Mouse (Mus musculus): ENCODE measurements at regions not wholly inside any gene's neighbourhood (a gene's known extent, or its start where the extent isn't known, plus 50 kb on each side); places are given as distances from the start of the nearest gene placed in this dataset.

- peak in 1 of 2 experiments; percentile 9 for DNase-seq
Observed at GRCm38 (mm10) chr1:120667776-120668175, 65.6 kb downstream of the En1 start.

GRCm38 (mm10) chr1:120683532-120684245 lies 81.5 kb downstream of the En1 start:
- no peak for DNase-seq

GRCm38 (mm10) chr1:120685650-120686244 lies 83.5 kb downstream of the En1 start:
- DNase-seq = peak in 1 of 2 experiments; percentile 6

GRCm38 (mm10) chr1:120691571-120691970 lies 89.4 kb downstream of the En1 start:
- no peak for DNase-seq

- DNase-seq = no peak
Observed at GRCm38 (mm10) chr1:120698189-120698588, 96.0 kb downstream of the En1 start.

GRCm38 (mm10) chr1:120704201-120704600 lies 102.0 kb downstream of the En1 start:
- no peak for DNase-seq

GRCm38 (mm10) chr1:120706011-120706410 lies 103.8 kb downstream of the En1 start:
- DNase-seq = no peak

- DNase-seq = no peak
Observed at GRCm38 (mm10) chr1:120708511-120708910, 106.3 kb downstream of the En1 start.

- DNase-seq = no peak
Observed at GRCm38 (mm10) chr1:120715105-120715877, 113.1 kb downstream of the En1 start.

GRCm38 (mm10) chr1:120726777-120727176 lies 124.6 kb downstream of the En1 start:
- DNase-seq = no peak

- DNase-seq = no peak
Observed at GRCm38 (mm10) chr1:120727427-120727826, 125.2 kb downstream of the En1 start.

- DNase-seq = no peak
Observed at GRCm38 (mm10) chr1:120732003-120732402, 129.8 kb downstream of the En1 start.

- DNase-seq = no peak
Observed at GRCm38 (mm10) chr1:120733683-120734082, 131.5 kb downstream of the En1 start.

- no peak for DNase-seq
Observed at GRCm38 (mm10) chr1:120734846-120735245, 132.6 kb downstream of the En1 start.

- DNase-seq = no peak
Observed at GRCm38 (mm10) chr1:120739499-120739898, 137.3 kb downstream of the En1 start.

GRCm38 (mm10) chr1:120741091-120741740 lies 139.0 kb downstream of the En1 start:
- no peak for DNase-seq

GRCm38 (mm10) chr1:120748963-120749362 lies 146.7 kb downstream of the En1 start:
- DNase-seq = no peak

GRCm38 (mm10) chr1:120753406-120753805 lies 151.2 kb downstream of the En1 start:
- DNase-seq = no peak

- DNase-seq = peak in 1 of 2 experiments; percentile 5
Observed at GRCm38 (mm10) chr1:120754337-120754736, 152.1 kb downstream of the En1 start.

GRCm38 (mm10) chr1:120757283-120757821 lies 155.1 kb downstream of the En1 start:
- DNase-seq = peak; percentile 76 to 86

- DNase-seq = no peak
Observed at GRCm38 (mm10) chr1:120758172-120758571, 156.0 kb downstream of the En1 start.

- peak in 1 of 2 experiments; percentile 22 for DNase-seq
Observed at GRCm38 (mm10) chr1:120758762-120759161, 156.5 kb downstream of the En1 start.
